ENCODE assay signal across 19 mouse cellular contexts in genomic region chr9:95389956-95390355, GRCm38 (mm10). TPM values are rescaled to one million over a fixed set of nuclear protein-coding genes. Genes with fewer than 3 reads are reported as not detected.
"Had no signal": no experiment of that assay in that cellular context is flagged by ENCODE, and none has a peak within 500 bp of the region (broad histone marks: within the 10 kb centered on the region; RNA-seq: fewer than 3 reads in every experiment).

No protein-coding gene starts in this region.

- H3K9me3 ChIP-seq: midbrain, embryonic 10.5 days; midbrain, embryonic 12.5 days; neural tube, embryonic 13.5 days; neural tube, embryonic 15.5 days had no signal

- H3K4me1 ChIP-seq: midbrain, embryonic 12.5 days; neural tube, embryonic 13.5 days; neural tube, embryonic 15.5 days had no signal

- H3K36me3 ChIP-seq: midbrain, embryonic 10.5 days; midbrain, embryonic 12.5 days; neural tube, embryonic 13.5 days; neural tube, embryonic 15.5 days had no signal

- H3K4me2 ChIP-seq: lung, embryonic 14.5 days; midbrain, embryonic 12.5 days; neural tube, embryonic 13.5 days; neural tube, embryonic 15.5 days had no signal

- H3K9ac ChIP-seq: lung, embryonic 14.5 days; midbrain, embryonic 12.5 days; neural tube, embryonic 13.5 days; neural tube, embryonic 15.5 days had no signal

- DNase-seq: lung, embryonic 14.5 days; lung, postnatal 10 days; lung, postnatal 4 days; midbrain, embryonic 14.5 days; retina, postnatal 1 day; right cerebral cortex, adult 18-20 months; right cerebral cortex, postnatal 25 days; right cerebral cortex, postnatal 4 days; spleen, adult 18-20 months; thymus, adult 18-20 months; thymus, postnatal 14 days; thymus, postnatal 36 days had no signal

- ATAC-seq: midbrain, embryonic 16.5 days had no signal

- H3K4me3 ChIP-seq: midbrain, embryonic 10.5 days; midbrain, embryonic 12.5 days; myocyte; neural tube, embryonic 13.5 days; neural tube, embryonic 15.5 days had no signal

- H3K27me3 ChIP-seq: midbrain, embryonic 12.5 days; neural tube, embryonic 13.5 days; neural tube, embryonic 15.5 days had no signal

- H3K27ac ChIP-seq: midbrain, embryonic 10.5 days; midbrain, embryonic 12.5 days; neural tube, embryonic 13.5 days; neural tube, embryonic 15.5 days had no signal

RNA-seq across cellular contexts. Expression of gene Chst2, which starts 16.6 kb away (rescaled TPM):
- total RNA-seq: megakaryocyte, adult 5-6 weeks had no signal
